Mouse (Mus musculus) E14TG2a.4 (cell line): ENCODE measurements at regions not wholly inside any gene's neighbourhood (a gene's known extent, or its start where the extent isn't known, plus 50 kb on each side); places are given as distances from the start of the nearest gene placed in this dataset.

Experiments used
- H3K27me3 ChIP-seq: 2 replicates; pipeline ENCODE4 v1.6.1; 2014; ENCODE audit warnings: low read length, control low read depth; ENCODE audit not compliant: insufficient read depth
- H3K36me3 ChIP-seq: 2 replicates; pipeline ENCODE4 v1.6.1; 2014; ENCODE audit warnings: low read length, control low read depth; ENCODE audit not compliant: insufficient read depth
- H3K4me1 ChIP-seq: replicated peaks from 2 replicates; pipeline ENCODE4 v1.6.1; 2014; ENCODE audit warnings: low read depth, low read length, control low read depth
- H3K4me3 ChIP-seq: replicated peaks from 2 replicates; pipeline ENCODE4 v1.5.1; 2014; ENCODE audit warnings: mild to moderate bottlenecking, low read length
- H3K9me3 ChIP-seq: 2 replicates; pipeline ENCODE4 v1.6.1; 2014; ENCODE audit warnings: low read length, control low read depth
- CTCF ChIP-seq: conservative IDR thresholded peaks from 2 replicates; pipeline ENCODE4 v1.5.1; 2014; ENCODE audit warnings: low read length
- NANOG ChIP-seq: IDR thresholded peaks from 2 replicates; pipeline ENCODE4 v1.6.1; 2014; ENCODE audit warnings: borderline replicate concordance, low read length, mixed read lengths
- POU5F1 ChIP-seq: IDR thresholded peaks from 2 replicates; pipeline ENCODE4 v1.6.1; 2014; ENCODE audit warnings: low read length, borderline replicate concordance

GRCm38 (mm10) chr2:147715791-147716190, 331.0 kb downstream of the Foxa2 start:
- no peaks in the 10 kb centered on the region for H3K4me1 ChIP-seq
- H3K9me3 ChIP-seq: no peaks in the 10 kb centered on the region
- H3K4me3 ChIP-seq: no peak overlapping the region
- H3K27me3 ChIP-seq: no peaks in the 10 kb centered on the region
- TF ChIP-seq NANOG (no peak), CTCF (no peak), POU5F1 (no peak)
- H3K36me3 ChIP-seq: no peaks in the 10 kb centered on the region

DNA sequence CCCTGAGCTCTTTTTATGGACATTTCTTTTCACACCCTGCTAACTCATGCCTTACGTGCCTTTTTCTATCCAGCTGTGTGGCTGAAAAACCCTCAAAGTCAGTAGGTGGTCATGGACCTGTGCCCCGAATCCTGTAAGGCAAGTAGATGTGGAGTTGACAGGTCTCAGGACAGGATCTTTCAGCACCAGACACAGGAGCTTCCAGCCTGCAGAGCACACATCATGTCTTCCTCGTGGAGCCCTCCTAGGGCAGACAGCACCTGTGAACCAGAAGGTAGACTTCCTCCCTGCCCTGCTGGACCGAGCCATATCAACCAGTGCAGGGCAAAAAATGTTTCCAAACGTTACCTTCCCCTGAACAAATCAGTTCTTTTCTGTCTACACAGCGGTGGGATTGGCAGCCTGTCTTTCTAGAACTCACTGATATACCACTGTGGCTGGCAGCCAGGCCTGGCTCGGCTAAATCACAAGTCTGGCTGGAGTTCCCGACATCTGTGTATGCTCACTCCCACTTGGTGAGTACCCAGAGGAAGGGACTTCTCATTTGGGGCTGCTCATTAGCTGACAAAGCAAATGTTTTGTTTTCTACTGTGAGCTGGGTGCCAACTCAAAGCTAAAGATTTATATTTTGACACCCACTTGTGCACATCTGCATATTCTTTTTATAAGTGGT, 336.0 kb downstream of the Foxa2 start:
- H3K36me3 ChIP-seq: no peaks in the 10 kb centered on the region

GRCm38 (mm10) chr2:147709799-147710198, 337.0 kb downstream of the Foxa2 start:
- no peaks in the 10 kb centered on the region for H3K36me3 ChIP-seq
- no peaks in the 10 kb centered on the region for H3K4me1 ChIP-seq
- H3K4me3 ChIP-seq: no peak overlapping the region
- H3K27me3 ChIP-seq: no peaks in the 10 kb centered on the region
- no peaks in the 10 kb centered on the region for H3K9me3 ChIP-seq
- TF ChIP-seq NANOG: no peak
- no peak for TF ChIP-seq POU5F1
- no peak for TF ChIP-seq CTCF

More for the DNA sequence above, 336.0 kb downstream of the Foxa2 start:
- H3K4me1 ChIP-seq: no peaks in the 10 kb centered on the region
- no peaks in the 10 kb centered on the region for H3K9me3 ChIP-seq
- H3K27me3 ChIP-seq: no peaks in the 10 kb centered on the region
- H3K4me3 ChIP-seq: no peak overlapping the region
- TF ChIP-seq POU5F1 (no peak), CTCF (no peak), NANOG (no peak)

DNA sequence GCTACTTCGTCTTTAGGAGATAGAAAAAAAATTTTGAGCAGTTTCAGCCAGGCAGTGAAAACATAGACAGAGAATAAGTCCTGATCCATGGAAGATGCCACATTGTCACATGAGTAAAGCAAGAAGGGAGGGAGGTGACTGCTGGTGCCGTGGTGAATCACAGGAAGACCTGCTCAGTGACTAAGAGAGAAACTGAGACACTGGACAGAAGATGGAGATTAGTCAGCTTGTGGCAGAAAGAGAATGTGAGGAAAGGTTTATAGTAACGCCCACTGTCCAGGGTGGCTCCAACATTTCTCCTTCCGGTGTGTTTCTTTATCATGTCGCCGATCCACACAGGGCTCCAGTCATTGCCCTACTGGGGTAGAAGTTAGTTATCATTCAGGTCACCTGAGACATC, 339.6 kb downstream of the Foxa2 start:
- TF ChIP-seq NANOG (no peak), CTCF (no peak), POU5F1 (no peak)
- H3K4me1 ChIP-seq: peaks cover 3% of the 10 kb centered on the region; the same call in 1 of the 2 replicates

DNA sequence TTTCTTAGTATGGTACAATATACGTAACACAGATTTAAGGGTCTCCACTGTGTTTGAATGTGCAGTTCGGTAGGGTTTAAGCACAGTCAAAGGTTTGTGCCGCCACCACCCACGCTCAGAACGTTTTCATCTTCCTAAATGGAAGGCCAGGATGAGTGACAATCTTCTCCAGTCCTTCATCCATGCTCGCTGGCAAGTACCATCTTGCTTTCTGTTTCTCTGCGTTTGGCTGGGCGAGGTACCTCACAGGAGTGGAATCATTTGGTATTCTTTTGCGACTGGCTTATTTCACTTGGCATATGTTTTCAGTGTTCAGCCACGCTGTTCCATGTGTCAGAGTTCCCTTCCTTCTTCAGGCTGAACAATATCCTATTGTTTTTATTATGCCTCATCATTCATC, 342.3 kb downstream of the Pax1 start:
- no peak overlapping the region for H3K4me3 ChIP-seq
- no peaks in the 10 kb centered on the region for H3K9me3 ChIP-seq
- peaks cover 3% of the 10 kb centered on the region; the same call in 1 of the 2 replicates for H3K4me1 ChIP-seq
- TF ChIP-seq POU5F1: no peak
- TF ChIP-seq CTCF: no peak
- no peak for TF ChIP-seq NANOG
- no peaks in the 10 kb centered on the region for H3K27me3 ChIP-seq
- H3K36me3 ChIP-seq: no peaks in the 10 kb centered on the region

More for the DNA sequence above, 339.6 kb downstream of the Foxa2 start:
- no peaks in the 10 kb centered on the region for H3K9me3 ChIP-seq
- no peaks in the 10 kb centered on the region for H3K27me3 ChIP-seq
- H3K36me3 ChIP-seq: no peaks in the 10 kb centered on the region
- H3K4me3 ChIP-seq: no peak overlapping the region

DNA sequence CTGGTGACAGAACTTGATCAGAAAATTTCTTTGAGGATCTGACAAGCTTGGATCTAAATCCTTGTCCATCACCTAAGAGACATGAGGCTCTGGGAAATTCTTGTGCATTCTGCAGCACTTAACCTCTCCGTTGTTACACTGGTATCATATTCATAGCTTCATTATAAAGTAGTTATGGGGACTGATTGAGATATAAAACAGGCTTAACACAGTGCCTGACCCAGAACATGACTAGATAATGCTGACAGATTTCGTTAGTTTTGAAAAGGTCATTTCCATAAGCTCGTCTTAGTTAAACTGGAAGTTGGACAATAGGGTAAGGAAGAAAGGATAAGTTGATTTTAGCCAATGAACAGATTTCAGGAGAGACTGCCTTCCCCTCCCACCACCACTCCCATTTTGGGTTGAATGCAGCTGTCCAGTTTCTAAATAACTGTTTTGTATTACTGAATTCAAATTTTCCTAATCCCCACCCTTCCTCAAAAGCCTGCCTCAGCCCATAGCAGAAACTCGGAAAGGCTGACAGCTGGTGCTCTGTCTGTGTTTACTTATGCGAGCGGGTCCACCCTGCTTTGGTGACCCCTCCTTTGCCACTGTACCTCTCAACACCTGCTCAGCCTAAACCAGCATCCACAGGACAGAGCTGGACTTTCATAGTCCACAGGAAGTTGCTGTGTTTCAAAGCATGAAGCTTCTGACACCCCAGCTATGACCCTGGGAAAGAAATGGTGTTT, 340.8 kb downstream of the Pax1 start:
- Histone ChIP-seq H3K4me3 (no peak overlapping the region), H3K27me3 (no peaks in the 10 kb centered on the region), H3K36me3 (no peaks in the 10 kb centered on the region), H3K4me1 (peaks cover 3% of the 10 kb centered on the region; the same call in 1 of the 2 replicates), H3K9me3 (no peaks in the 10 kb centered on the region)
- TF ChIP-seq NANOG: no peak
- TF ChIP-seq CTCF: no peak
- TF ChIP-seq POU5F1: no peak

DNA sequence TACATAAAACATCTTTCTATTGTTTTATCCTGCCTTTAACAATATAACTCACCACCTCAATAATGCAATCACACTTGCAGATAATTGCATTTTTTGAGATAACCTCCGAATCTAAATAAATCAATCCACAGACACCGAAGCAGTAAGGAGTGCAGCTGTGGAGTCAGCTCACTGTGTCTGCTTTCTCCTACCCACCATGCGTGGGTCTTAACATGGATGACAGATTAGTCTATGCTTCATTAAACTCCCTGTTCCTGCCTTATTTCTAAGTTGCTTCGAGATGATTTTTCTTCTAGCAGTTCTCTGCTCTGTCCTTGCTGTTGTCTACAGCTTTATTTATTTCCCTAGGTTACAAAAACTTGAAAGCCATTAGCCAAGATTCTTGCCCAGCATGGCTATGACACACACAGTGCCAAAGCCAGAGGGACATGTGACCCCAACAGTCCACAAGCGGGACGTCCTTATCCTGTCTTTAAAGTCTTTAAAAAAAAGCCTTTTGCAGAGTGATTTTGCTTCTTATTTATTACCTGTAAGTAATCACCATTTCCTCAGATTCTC, 337.9 kb downstream of the Pax1 start:
- Histone ChIP-seq H3K36me3 (no peaks in the 10 kb centered on the region), H3K4me1 (peaks cover 3% of the 10 kb centered on the region; the same call in 1 of the 2 replicates), H3K27me3 (no peaks in the 10 kb centered on the region), H3K9me3 (no peaks in the 10 kb centered on the region), H3K4me3 (no peak overlapping the region)
- no peak for TF ChIP-seq CTCF
- no peak for TF ChIP-seq POU5F1
- no peak for TF ChIP-seq NANOG

GRCm38 (mm10) chr2:147691896-147692295, 330.2 kb downstream of the Pax1 start:
- H3K9me3 ChIP-seq: no peaks in the 10 kb centered on the region
- H3K4me3 ChIP-seq: no peak overlapping the region
- H3K36me3 ChIP-seq: no peaks in the 10 kb centered on the region
- TF ChIP-seq NANOG (no peak), POU5F1 (no peak), CTCF (no peak)
- H3K27me3 ChIP-seq: no peaks in the 10 kb centered on the region
- no peaks in the 10 kb centered on the region for H3K4me1 ChIP-seq
